Comparison of ENCODE assay signal across 21 mouse cellular contexts in genomic region chr6:136525567-136525966, GRCm38 (mm10).
"Had no signal": no experiment of that assay in that cellular context is flagged by ENCODE, and none has a peak within 500 bp of the region (broad histone marks: within the 10 kb centered on the region; RNA-seq: fewer than 3 reads in every experiment).

No protein-coding gene starts in this region.

- H3K4me2 ChIP-seq: limb, embryonic 12.5 days; limb, embryonic 15.5 days; lung, embryonic 15.5 days; midbrain, embryonic 13.5 days; neural tube, embryonic 13.5 days had no signal

- H3K9me3 ChIP-seq: limb, embryonic 15.5 days; lung, embryonic 15.5 days; megakaryocyte, embryonic 14.5 days; midbrain, embryonic 13.5 days had no signal

- H3K9ac ChIP-seq: limb, embryonic 12.5 days; limb, embryonic 15.5 days; liver, embryonic 14.5 days; lung, embryonic 15.5 days; midbrain, embryonic 13.5 days; neural tube, embryonic 13.5 days had no signal

- H3K4me3 ChIP-seq: limb, embryonic 12.5 days; limb, embryonic 15.5 days; lung, embryonic 15.5 days; midbrain, embryonic 10.5 days; midbrain, embryonic 13.5 days; myocyte; neural tube, embryonic 13.5 days had no signal

- ATAC-seq: midbrain, embryonic 13.5 days; midbrain, embryonic 16.5 days had no signal

- H3K27ac ChIP-seq: limb, embryonic 12.5 days; limb, embryonic 15.5 days; liver, embryonic 14.5 days; lung, embryonic 15.5 days; midbrain, embryonic 10.5 days; midbrain, embryonic 13.5 days; neural tube, embryonic 13.5 days had no signal

- DNase-seq: kidney, postnatal 14 days; left cerebral cortex, postnatal 4 days; lung, adult 18-20 months; lung, postnatal 10 days; lung, postnatal 36 days; retina, postnatal 1 day; right cerebral cortex, postnatal 25 days; spleen, adult 18-20 months; thymus, adult 2 months; thymus, postnatal 14 days; thymus, postnatal 4 days had no signal

- H3K27me3 ChIP-seq: limb, embryonic 12.5 days; limb, embryonic 15.5 days; lung, embryonic 15.5 days; megakaryocyte, embryonic 14.5 days; midbrain, embryonic 13.5 days; neural tube, embryonic 13.5 days had no signal
